Mouse (Mus musculus) left cerebral cortex, adult 9 months (tissue): Measurements from ENCODE around the gene Mipol1.

Experiments
- DNase-seq, 2 experiments: peaks; one replicate each; pipeline ENCODE4 v3.0.0; 2022; ENCODE audit warnings: low spot score in 2 of 2

Gene Mipol1

GRCm38 (mm10) chr12:57428243-57428642, 198.0 kb downstream of the Mipol1 start:
- no peak for DNase-seq

GRCm38 (mm10) chr12:57428767-57429166, 198.5 kb downstream of the Mipol1 start:
- no peak for DNase-seq

- DNase-seq, result peak in 1 of 2 experiments; percentile 9
Measured at GRCm38 (mm10) chr12:57436939-57437659, 206.9 kb downstream of the Mipol1 start.

GRCm38 (mm10) chr12:57444281-57444903, 214.2 kb downstream of the Mipol1 start:
- DNase-seq, result no peak

- no peak for DNase-seq
Measured at GRCm38 (mm10) chr12:57447331-57447730, 217.1 kb downstream of the Mipol1 start.

GRCm38 (mm10) chr12:57449299-57449698, 219.1 kb downstream of the Mipol1 start:
- no peak for DNase-seq

- no peak for DNase-seq
Measured at GRCm38 (mm10) chr12:57450017-57450583, 219.9 kb downstream of the Mipol1 start.

GRCm38 (mm10) chr12:57456911-57457310, 226.7 kb downstream of the Mipol1 start:
- DNase-seq, result no peak

- no peak for DNase-seq
Measured at GRCm38 (mm10) chr12:57457339-57457738, 227.1 kb downstream of the Mipol1 start.

- DNase-seq, result no peak
Measured at GRCm38 (mm10) chr12:57464520-57465334, 234.5 kb downstream of the Mipol1 start.

GRCm38 (mm10) chr12:57471786-57472185, 241.6 kb downstream of the Mipol1 start:
- no peak for DNase-seq

GRCm38 (mm10) chr12:57476876-57477275, 246.6 kb downstream of the Mipol1 start:
- no peak for DNase-seq

- DNase-seq, result no peak
Measured at GRCm38 (mm10) chr12:57481823-57482222, 251.6 kb downstream of the Mipol1 start.

- no peak for DNase-seq
Measured at GRCm38 (mm10) chr12:57496347-57497119, 266.3 kb downstream of the Mipol1 start.

- no peak for DNase-seq
Measured at GRCm38 (mm10) chr12:57500246-57500645, 270.0 kb downstream of the Mipol1 start.

GRCm38 (mm10) chr12:57505329-57505728, 275.1 kb downstream of the Mipol1 start:
- DNase-seq, result no peak

GRCm38 (mm10) chr12:57508938-57509337, 278.7 kb downstream of the Mipol1 start:
- DNase-seq, result no peak

- DNase-seq, result no peak
Measured at GRCm38 (mm10) chr12:57509726-57510125, 279.5 kb downstream of the Mipol1 start.

- DNase-seq, result no peak
Measured at GRCm38 (mm10) chr12:57511127-57511526, 280.9 kb downstream of the Mipol1 start.

- no peak for DNase-seq
Measured at GRCm38 (mm10) chr12:57511560-57511959, 281.3 kb downstream of the Mipol1 start.

- no peak for DNase-seq
Measured at GRCm38 (mm10) chr12:57514552-57514951, 284.3 kb downstream of the Mipol1 start.
